Mouse (Mus musculus): ENCODE measurements around the gene Slc12a6. TPM values are rescaled to one million over a fixed set of nuclear protein-coding genes. Genes with fewer than 3 reads are reported as not detected.
"Not testable (repeated sequence)": the region's sequence is repeated elsewhere in the genome, so short reads cannot be mapped to it uniquely, and the experiment has no call there.

Slc12a6 gene
- polyA plus RNA-seq, 1 experiment from 2014 or later: 18.7 TPM

GRCm38 (mm10) chr2:112266780-112267179 lies 1.2 kb downstream of the Slc12a6 start:
- WGBS: 62% methylated on average over 10 of the region's 10 CpGs
- Histone ChIP-seq H3K4me1 (peaks cover 35% of the 10 kb centered on the region), H3K27me3 (no peaks in the 10 kb centered on the region), H3K9me3 (no peaks in the 10 kb centered on the region), H3K27ac (replicated peaks) (no peak overlapping the region), H3K4me2 (replicated peaks) (peak overlapping the region; percentile 92), H3K4me3 (peak overlapping the region; percentile 79), H3K9ac (replicated peaks) (peak overlapping the region; percentile 85; the same call in 1 of the 2 replicates), H3K36me3 (no peaks in the 10 kb centered on the region)
- ATAC-seq (ENCODE audit: low FRiP score, low read depth): no peak

GRCm38 (mm10) chr2:112267547-112268269 lies 2.1 kb downstream of the Slc12a6 start:
- 85% methylated on average over 8 of the region's 8 CpGs for WGBS
- Histone ChIP-seq H3K36me3 (no peaks in the 10 kb centered on the region), H3K27me3 (no peaks in the 10 kb centered on the region), H3K4me3 (no peak overlapping the region), H3K9me3 (no peaks in the 10 kb centered on the region), H3K9ac (replicated peaks) (no peak overlapping the region), H3K4me1 (peaks cover 33% of the 10 kb centered on the region), H3K4me2 (replicated peaks) (peak overlapping the region; percentile 92), H3K27ac (replicated peaks) (no peak overlapping the region)
- no peak for ATAC-seq (ENCODE audit: low FRiP score, low read depth)

DNA sequence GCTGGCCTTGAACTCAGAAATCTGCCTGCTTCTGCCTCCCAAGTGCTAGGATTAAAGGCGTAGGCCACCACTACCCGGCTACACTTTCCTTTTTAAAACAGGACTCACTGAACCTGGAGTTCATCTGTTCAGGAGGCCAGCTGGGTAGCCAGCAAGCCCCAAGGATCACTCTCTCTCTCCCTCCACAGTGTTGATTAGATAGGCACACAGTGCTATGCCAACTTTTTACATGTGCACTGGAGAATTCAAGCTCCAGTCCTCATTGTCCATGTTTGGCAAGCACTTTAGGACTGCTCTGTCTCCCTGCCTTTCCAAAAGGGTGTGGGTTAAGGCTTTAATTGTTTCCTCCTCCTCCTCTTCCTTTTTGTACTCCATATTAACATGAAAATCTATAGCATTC lies 4.4 kb downstream of the Slc12a6 start:
- Histone ChIP-seq H3K4me2 (replicated peaks) (no peak overlapping the region), H3K9me3 (no peaks in the 10 kb centered on the region), H3K36me3 (no peaks in the 10 kb centered on the region), H3K27ac (replicated peaks) (no peak overlapping the region), H3K4me3 (no peak overlapping the region), H3K9ac (replicated peaks) (no peak overlapping the region), H3K27me3 (no peaks in the 10 kb centered on the region), H3K4me1 (peaks cover 25% of the 10 kb centered on the region)
- no peak for ATAC-seq (ENCODE audit: low FRiP score, low read depth)
- WGBS: 93% methylated on average over 2 of the region's 2 CpGs

DNA sequence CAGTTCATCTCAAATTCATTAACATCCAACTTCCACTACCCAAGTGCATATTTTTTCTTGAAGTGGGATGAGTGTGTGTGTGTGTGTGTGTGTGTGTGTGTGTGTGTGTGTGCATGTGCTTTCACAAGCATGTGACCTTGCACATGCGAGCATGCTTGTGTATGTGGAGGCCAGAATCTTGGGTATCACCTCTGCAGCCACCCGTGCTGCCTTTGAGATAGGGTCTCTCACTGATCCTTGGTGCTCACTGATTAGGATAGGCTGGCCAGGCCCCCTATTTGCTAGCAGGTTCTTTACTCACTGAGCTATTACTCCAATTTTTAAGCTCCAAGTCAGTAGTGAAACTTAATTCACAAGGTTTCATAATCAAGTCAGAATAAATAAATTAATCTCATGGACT lies 7.3 kb downstream of the Slc12a6 start:
- no peaks in the 10 kb centered on the region for H3K9me3 ChIP-seq
- no peak overlapping the region for H3K4me2 ChIP-seq (replicated peaks)
- H3K9ac ChIP-seq (replicated peaks): no peak overlapping the region
- H3K4me1 ChIP-seq: peaks cover 10% of the 10 kb centered on the region
- H3K27me3 ChIP-seq: no peaks in the 10 kb centered on the region
- 92% methylated on average over 2 of the region's 2 CpGs for WGBS
- no peak overlapping the region for H3K27ac ChIP-seq (replicated peaks)
- no peaks in the 10 kb centered on the region for H3K36me3 ChIP-seq
- ATAC-seq (ENCODE audit: low FRiP score, low read depth): no peak
- H3K4me3 ChIP-seq: no peak overlapping the region

DNA sequence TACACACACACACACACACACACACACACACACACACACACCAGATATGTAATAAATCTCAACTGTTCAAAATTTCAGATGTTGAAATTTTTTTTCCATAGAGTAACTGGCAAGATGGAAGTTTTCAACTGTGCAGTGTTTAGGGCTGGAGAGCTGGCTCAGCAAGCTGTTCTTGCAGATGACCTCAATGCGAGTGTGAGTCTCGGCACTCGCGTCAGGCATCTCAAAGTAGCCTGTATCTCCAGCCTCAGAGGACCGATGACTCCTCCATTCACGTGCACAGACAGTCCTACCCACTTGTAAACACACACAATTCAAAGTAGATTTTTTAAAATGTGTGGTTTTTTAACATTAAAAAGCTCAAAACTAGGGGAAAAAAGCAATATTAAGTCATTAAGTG lies 7.8 kb downstream of the Slc12a6 start:
- H3K36me3 ChIP-seq: no peaks in the 10 kb centered on the region
- H3K4me2 ChIP-seq (replicated peaks): no peak overlapping the region
- H3K4me3 ChIP-seq: no peak overlapping the region
- no peaks in the 10 kb centered on the region for H3K27me3 ChIP-seq
- H3K4me1 ChIP-seq: peaks cover 7% of the 10 kb centered on the region
- ATAC-seq (ENCODE audit: low FRiP score, low read depth): no peak
- no peak overlapping the region for H3K27ac ChIP-seq (replicated peaks)
- no peaks in the 10 kb centered on the region for H3K9me3 ChIP-seq
- 94% methylated on average over 6 of the region's 6 CpGs for WGBS
- no peak overlapping the region for H3K9ac ChIP-seq (replicated peaks)

DNA sequence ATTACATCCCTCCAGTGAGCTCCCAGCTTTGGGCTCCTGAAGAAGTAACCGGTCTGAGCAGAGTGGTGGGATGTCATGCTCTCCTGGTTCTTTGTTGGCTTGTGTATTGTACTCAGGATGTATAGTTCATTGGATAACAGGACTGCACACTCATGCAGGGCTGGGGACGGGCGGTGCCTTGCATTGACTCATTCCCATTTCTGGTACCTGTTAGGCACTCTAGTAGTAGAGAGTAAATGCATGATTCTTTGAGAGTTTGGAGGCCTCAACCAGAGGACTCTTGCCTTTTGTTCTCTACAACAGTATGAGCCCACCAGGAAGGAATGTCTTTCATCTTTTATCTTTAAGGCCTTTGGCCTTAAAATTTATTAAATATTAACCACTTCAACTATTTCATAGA lies 11.2 kb downstream of the Slc12a6 start:
- H3K9me3 ChIP-seq: no peaks in the 10 kb centered on the region
- H3K27ac ChIP-seq (replicated peaks): no peak overlapping the region
- H3K4me3 ChIP-seq: no peak overlapping the region
- no peaks in the 10 kb centered on the region for H3K4me1 ChIP-seq
- no peak overlapping the region for H3K9ac ChIP-seq (replicated peaks)
- no peaks in the 10 kb centered on the region for H3K27me3 ChIP-seq
- no peak for ATAC-seq (ENCODE audit: low FRiP score, low read depth)
- H3K36me3 ChIP-seq: no peaks in the 10 kb centered on the region
- WGBS: 90% methylated on average over 3 of the region's 3 CpGs
- no peak overlapping the region for H3K4me2 ChIP-seq (replicated peaks)

- Histone ChIP-seq H3K4me3 (no peak overlapping the region), H3K27me3 (no peaks in the 10 kb centered on the region), H3K4me1 (no peaks in the 10 kb centered on the region; the same call in 1 of the 2 replicates), H3K9me3 (no peaks in the 10 kb centered on the region), H3K27ac (replicated peaks) (no peak overlapping the region), H3K4me2 (replicated peaks) (no peak overlapping the region), H3K36me3 (no peaks in the 10 kb centered on the region), H3K9ac (replicated peaks) (no peak overlapping the region)
- no peak for ATAC-seq (ENCODE audit: low FRiP score, low read depth)
- WGBS: 93% methylated on average over 1 of the region's 1 CpGs
Measured at GRCm38 (mm10) chr2:112282846-112283245, 17.2 kb downstream of the Slc12a6 start.

GRCm38 (mm10) chr2:112284363-112285030 lies 18.9 kb downstream of the Slc12a6 start:
- Histone ChIP-seq H3K4me1 (no peaks in the 10 kb centered on the region; the same call in 1 of the 2 replicates), H3K27ac (replicated peaks) (no peak overlapping the region), H3K9me3 (no peaks in the 10 kb centered on the region), H3K27me3 (no peaks in the 10 kb centered on the region), H3K36me3 (no peaks in the 10 kb centered on the region), H3K9ac (replicated peaks) (peak overlapping the region; percentile 48), H3K4me2 (replicated peaks) (peak overlapping the region; percentile 77), H3K4me3 (peak overlapping the region; percentile 45)
- peak; percentile 92 for ATAC-seq (ENCODE audit: low FRiP score, low read depth)
- WGBS: 2% methylated on average over 21 of the region's 21 CpGs

- Histone ChIP-seq H3K27me3 (no peaks in the 10 kb centered on the region), H3K27ac (replicated peaks) (no peak overlapping the region), H3K4me2 (replicated peaks) (peak overlapping the region; percentile 77), H3K4me1 (no peaks in the 10 kb centered on the region; the same call in 1 of the 2 replicates), H3K36me3 (no peaks in the 10 kb centered on the region), H3K4me3 (peak overlapping the region; percentile 45), H3K9ac (replicated peaks) (no peak overlapping the region), H3K9me3 (no peaks in the 10 kb centered on the region)
- WGBS: 69% methylated on average over 6 of the region's 6 CpGs
- no peak for ATAC-seq (ENCODE audit: low FRiP score, low read depth)
Measured at GRCm38 (mm10) chr2:112285031-112285390, 19.4 kb downstream of the Slc12a6 start.

- not testable (repeated sequence) for H3K27ac ChIP-seq (replicated peaks); H3K27me3 ChIP-seq; H3K4me2 ChIP-seq (replicated peaks); H3K36me3 ChIP-seq; H3K4me3 ChIP-seq; H3K4me1 ChIP-seq; H3K9ac ChIP-seq (replicated peaks); ATAC-seq (ENCODE audit: low FRiP score, low read depth); H3K9me3 ChIP-seq
- WGBS: 96% methylated on average over 1 of the region's 1 CpGs
Measured at GRCm38 (mm10) chr2:112286062-112286461, 20.4 kb downstream of the Slc12a6 start.

DNA sequence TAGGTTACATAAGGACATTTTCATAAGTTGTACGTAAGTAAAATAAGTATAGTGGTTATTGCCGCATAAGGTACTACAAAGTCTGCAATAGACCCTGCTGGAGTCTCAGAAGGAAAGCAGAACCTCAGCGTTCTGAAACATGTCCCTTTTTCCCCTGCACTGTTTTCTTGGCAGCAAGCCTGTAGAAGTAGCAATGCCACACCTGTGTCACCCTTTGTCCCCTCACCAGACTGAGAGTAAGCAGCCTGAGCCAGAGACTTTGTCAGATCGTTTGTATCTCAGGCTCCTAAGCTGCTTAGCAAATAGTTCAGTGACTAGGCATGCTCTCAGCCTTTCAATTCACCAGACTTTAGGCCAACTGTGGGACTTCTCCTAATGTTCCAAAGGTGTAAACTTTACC lies 21.4 kb downstream of the Slc12a6 start:
- WGBS: 63% methylated on average over 4 of the region's 4 CpGs

GRCm38 (mm10) chr2:112289507-112289906 lies 23.9 kb downstream of the Slc12a6 start:
- Histone ChIP-seq H3K36me3 (no peaks in the 10 kb centered on the region), H3K27ac (replicated peaks) (no peak overlapping the region), H3K4me3 (no peak overlapping the region), H3K27me3 (no peaks in the 10 kb centered on the region), H3K9ac (replicated peaks) (no peak overlapping the region), H3K9me3 (no peaks in the 10 kb centered on the region), H3K4me2 (replicated peaks) (no peak overlapping the region), H3K4me1 (no peaks in the 10 kb centered on the region; the same call in 1 of the 2 replicates)
- no peak for ATAC-seq (ENCODE audit: low FRiP score, low read depth)
- 94% methylated on average over 3 of the region's 3 CpGs for WGBS

More for the DNA sequence above, 21.4 kb downstream of the Slc12a6 start:
- H3K4me2 ChIP-seq (replicated peaks): no peak overlapping the region
- H3K27me3 ChIP-seq: no peaks in the 10 kb centered on the region
- ATAC-seq (ENCODE audit: low FRiP score, low read depth): no peak
- no peaks in the 10 kb centered on the region for H3K9me3 ChIP-seq
- no peak overlapping the region for H3K27ac ChIP-seq (replicated peaks)
- no peak overlapping the region for H3K4me3 ChIP-seq
- H3K9ac ChIP-seq (replicated peaks): no peak overlapping the region
- no peaks in the 10 kb centered on the region; the same call in 1 of the 2 replicates for H3K4me1 ChIP-seq
- no peaks in the 10 kb centered on the region for H3K36me3 ChIP-seq
